Mouse (Mus musculus) stomach, postnatal 0 days (tissue): ENCODE data around the gene Astn2. TPM values are rescaled to one million over a fixed set of nuclear protein-coding genes. Genes with fewer than 3 reads are reported as not detected.

Source experiments
- ATAC-seq: fragments of 200-750 bp; cut with Nextera tagmentation; 2 replicates; pipeline ENCODE4 v1.8.0; 2017; ENCODE audit not compliant: low FRiP score, low TSS enrichment
- DNase-seq: peaks from one replicate; pipeline ENCODE4 v3.0.0-alpha.2; 2016; ENCODE audit warnings: low spot score
- H3K27ac ChIP-seq: fragments of 300-500 bp; sonication (generic); replicated peaks from 2 replicates; pipeline ENCODE4 v1.5.1; 2014; ENCODE audit warnings: mild to moderate bottlenecking, control low read depth
- H3K27me3 ChIP-seq: fragments of 300-500 bp; sonication (generic); 2 replicates; pipeline ENCODE4 v1.6.1; 2014; ENCODE audit warnings: low read length; ENCODE audit not compliant: control insufficient read depth, insufficient read depth
- H3K36me3 ChIP-seq: fragments of 300-500 bp; sonication (generic); 2 replicates; pipeline ENCODE4 v1.6.1; 2014; ENCODE audit warnings: low read length, mixed read lengths; ENCODE audit not compliant: control insufficient read depth, insufficient read depth
- H3K4me1 ChIP-seq: fragments of 300-500 bp; sonication (generic); replicated peaks from 2 replicates; pipeline ENCODE4 v1.6.1; 2014; ENCODE audit warnings: antibody characterized with exemption; ENCODE audit not compliant: control insufficient read depth, insufficient read depth
- H3K4me2 ChIP-seq: fragments of 300-500 bp; sonication (generic); replicated peaks from 2 replicates; pipeline ENCODE4 v1.6.1; 2014; ENCODE audit warnings: low read depth, mild to moderate bottlenecking, control low read depth, moderate library complexity
- H3K4me3 ChIP-seq: fragments of 300-500 bp; sonication (generic); 2 replicates; pipeline ENCODE4 v1.5.1; 2014; ENCODE audit warnings: low read depth, low read length, control low read depth
- H3K9ac ChIP-seq: fragments of 300-500 bp; sonication (generic); 2 replicates; pipeline ENCODE4 v1.6.1; 2014; ENCODE audit warnings: mild to moderate bottlenecking, low read length, control low read depth, mixed read lengths
- H3K9me3 ChIP-seq: fragments of 300-500 bp; sonication (generic); 2 replicates; pipeline ENCODE4 v1.6.1; 2016; ENCODE audit warnings: low read length; ENCODE audit not compliant: control insufficient read depth
- CTCF ChIP-seq: IDR thresholded peaks from 2 replicates; pipeline ENCODE4 v1.5.1; 2016; ENCODE audit warnings: antibody characterized with exemption, low read depth, mild to moderate bottlenecking, moderate library complexity
- EP300 ChIP-seq: optimal IDR thresholded peaks from 2 replicates; pipeline ENCODE3; 2016; ENCODE audit warnings: antibody characterized with exemption
- WGBS: fragments of 180-500 bp; shearing (Covaris S2); extraction: QIAGEN DNeasy Blood & Tissue Kit; methylation state at CpG from one replicate; pipeline ENCODE4 v1.1.7; 2014; 5-methylcytosine and 5-hydroxymethylcytosine counted together
- polyA plus RNA-seq: library from polyadenylated mRNA; unstranded; fragments of >200 nt; fragmentation: Nextera tagmentation; extraction: Ambion mirVana; gene quantifications from 2 replicates; pipeline ENCODE4 v1.2.1, GENCODE M21; 2015

Astn2 gene
- polyA plus RNA-seq, 1 experiment from 2014 or later = 0.16 TPM

- ATAC-seq (peak; percentile 86), DNase-seq (peak; percentile 51)
- H3K9ac ChIP-seq = no peak overlapping the region
- H3K4me3 ChIP-seq = no peak overlapping the region
- H3K27me3 ChIP-seq = no peaks in the 10 kb centered on the region
- H3K4me1 ChIP-seq = no peaks in the 10 kb centered on the region
- H3K9me3 ChIP-seq = no peaks in the 10 kb centered on the region
- no peak for TF ChIP-seq CTCF
- TF ChIP-seq EP300 = no peak
- WGBS = 54% methylated on average over 4 of the region's 4 CpGs
- H3K27ac ChIP-seq = no peak overlapping the region
- H3K4me2 ChIP-seq = no peak overlapping the region
- H3K36me3 ChIP-seq = no peaks in the 10 kb centered on the region
Measured at GRCm38 (mm10) chr4:65475925-65476560, 928.4 kb downstream of the Astn2 start.

- Histone ChIP-seq H3K27ac (no peak overlapping the region), H3K9ac (no peak overlapping the region), H3K9me3 (no peaks in the 10 kb centered on the region), H3K4me2 (no peak overlapping the region), H3K36me3 (no peaks in the 10 kb centered on the region), H3K4me3 (no peak overlapping the region), H3K4me1 (no peaks in the 10 kb centered on the region), H3K27me3 (no peaks in the 10 kb centered on the region)
- no peak for TF ChIP-seq EP300
- no peak for TF ChIP-seq CTCF
- no peak for DNase-seq
- 79% methylated on average over 5 of the region's 5 CpGs for WGBS
- no peak for ATAC-seq
Measured at GRCm38 (mm10) chr4:65473141-65473540, 931.3 kb downstream of the Astn2 start.

GRCm38 (mm10) chr4:65449171-65449570 is 955.2 kb downstream of the Astn2 start:
- Histone ChIP-seq H3K27ac (no peak overlapping the region), H3K4me2 (no peak overlapping the region), H3K9ac (no peak overlapping the region), H3K4me3 (no peak overlapping the region), H3K27me3 (no peaks in the 10 kb centered on the region), H3K4me1 (no peaks in the 10 kb centered on the region), H3K9me3 (no peaks in the 10 kb centered on the region), H3K36me3 (no peaks in the 10 kb centered on the region)
- DNase-seq (no peak), ATAC-seq (no peak)
- TF ChIP-seq CTCF (no peak), EP300 (no peak)
- WGBS = 77% methylated on average over 4 of the region's 4 CpGs

- DNase-seq (no peak), ATAC-seq (no peak)
- no peak overlapping the region for H3K27ac ChIP-seq
Measured at GRCm38 (mm10) chr4:65441746-65442145, 962.7 kb downstream of the Astn2 start.

GRCm38 (mm10) chr4:65430804-65431203 is 973.6 kb downstream of the Astn2 start:
- H3K9ac ChIP-seq = no peak overlapping the region
- TF ChIP-seq EP300 (no peak), CTCF (no peak)
- no peak overlapping the region for H3K27ac ChIP-seq
- 39% methylated on average over 3 of the region's 3 CpGs for WGBS
- no peak for DNase-seq
- no peak overlapping the region for H3K4me3 ChIP-seq
- ATAC-seq = no peak
- no peaks in the 10 kb centered on the region for H3K9me3 ChIP-seq
- no peaks in the 10 kb centered on the region for H3K27me3 ChIP-seq
- no peaks in the 10 kb centered on the region for H3K36me3 ChIP-seq
- no peaks in the 10 kb centered on the region for H3K4me1 ChIP-seq
- no peak overlapping the region for H3K4me2 ChIP-seq

More at GRCm38 (mm10) chr4:65441746-65442145, 962.7 kb downstream of the Astn2 start:
- Histone ChIP-seq H3K4me3 (no peak overlapping the region), H3K27me3 (no peaks in the 10 kb centered on the region), H3K4me1 (no peaks in the 10 kb centered on the region), H3K9me3 (no peaks in the 10 kb centered on the region), H3K9ac (no peak overlapping the region), H3K36me3 (no peaks in the 10 kb centered on the region), H3K4me2 (no peak overlapping the region)
- WGBS = 75% methylated on average over 4 of the region's 4 CpGs
- TF ChIP-seq EP300 = no peak
- no peak for TF ChIP-seq CTCF

- H3K9ac ChIP-seq = no peak overlapping the region
- no peaks in the 10 kb centered on the region for H3K36me3 ChIP-seq
- ATAC-seq = no peak
- H3K4me1 ChIP-seq = no peaks in the 10 kb centered on the region
- WGBS = 68% methylated on average over 3 of the region's 3 CpGs
- TF ChIP-seq EP300 (no peak), CTCF (no peak)
- no peak overlapping the region for H3K27ac ChIP-seq
- no peak for DNase-seq
- H3K9me3 ChIP-seq = no peaks in the 10 kb centered on the region
- no peak overlapping the region for H3K4me3 ChIP-seq
- H3K27me3 ChIP-seq = no peaks in the 10 kb centered on the region
- H3K4me2 ChIP-seq = no peak overlapping the region
Measured at GRCm38 (mm10) chr4:65427480-65427879, 976.9 kb downstream of the Astn2 start.
